Mouse (Mus musculus): ENCODE data around the gene Nup37. TPM values are rescaled to one million over a fixed set of nuclear protein-coding genes. Genes with fewer than 3 reads are reported as not detected.

Gene Nup37
- polyA plus RNA-seq, 1 experiment from 2014 or later, result 82.2 TPM

Other genes with a start within 250 kb of the Nup37 start
- 2.0 and 3.5 TPM in 2 replicates for gene Pmch, start 55.9 kb upstream of the Nup37 start, polyA plus RNA-seq (2016; fragmentation: Nextera tagmentation; extraction: Ambion mirVana)
- gene Parpbp, start 51 bp upstream of the Nup37 start, polyA plus RNA-seq (2016; fragmentation: Nextera tagmentation; extraction: Ambion mirVana), result 11.4 and 11.8 TPM in 2 replicates
- 43.5 and 44.6 TPM in 2 replicates for gene Washc3, start 54.1 kb downstream of the Nup37 start, polyA plus RNA-seq (2016; fragmentation: Nextera tagmentation; extraction: Ambion mirVana)
- 0.80 and 0.84 TPM in 2 replicates for gene Dram1, start 232.1 kb downstream of the Nup37 start, polyA plus RNA-seq (2016; fragmentation: Nextera tagmentation; extraction: Ambion mirVana)
- gene Gnptab, start 232.1 kb downstream of the Nup37 start, polyA plus RNA-seq (2016; fragmentation: Nextera tagmentation; extraction: Ambion mirVana), result 12.2 and 13.5 TPM in 2 replicates